ENCODE assay signal across 8 mouse cellular contexts in the genomic region with DNA sequence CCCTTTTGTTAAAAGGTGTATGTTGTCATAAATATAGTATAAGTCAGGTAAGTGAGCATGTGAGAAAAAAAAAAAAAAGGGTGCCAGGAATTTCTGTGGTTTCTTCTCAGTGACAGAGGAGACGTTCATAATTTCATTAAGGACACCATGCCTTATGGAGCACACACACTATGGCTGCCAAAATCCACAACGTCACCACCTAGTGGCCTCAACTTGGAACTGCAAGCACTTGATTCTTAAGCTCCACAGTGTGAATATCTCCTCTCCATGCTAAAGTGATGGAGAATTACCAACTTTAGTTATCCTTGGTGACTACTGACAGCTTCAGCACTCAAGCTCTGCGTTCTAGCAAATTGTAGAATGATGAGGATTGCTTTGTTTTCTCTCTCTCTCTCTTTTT.
DNase-seq lines count a peak whose midpoint lies in the region; ATAC-seq and TF ChIP-seq lines count a peak whose summit lies in the region.

No protein-coding gene starts in this region.

- 17% methylated on average over 3 of the region's 3 CpGs for WGBS in cerebellum, adult 2 months
- WGBS in forebrain, postnatal 0 days = 18% methylated on average over 3 of the region's 3 CpGs
- 28% methylated on average over 3 of the region's 3 CpGs for WGBS in kidney, embryonic 15.5 days
- 27% methylated on average over 3 of the region's 3 CpGs for WGBS in lung, embryonic 14.5 days

- TF ChIP-seq CTCF in G1E (IDR thresholded peaks at IDR 0.05; ENCODE audit: low read depth, low read length) = no peak
- TF ChIP-seq CTCF in cerebellum, adult 2 months (IDR thresholded peaks at IDR 0.05; ENCODE audit: borderline replicate concordance, insufficient read depth, low read depth, low read length) = peak; percentile 78
- TF ChIP-seq CTCF in forebrain, postnatal 0 days (IDR thresholded peaks at IDR 0.05; ENCODE audit: low read depth) = peak; percentile 83
- peak; percentile 80 for TF ChIP-seq CTCF in lung, embryonic 14.5 days (IDR thresholded peaks at IDR 0.05; ENCODE audit: low read depth)

- H3K36me3 ChIP-seq in G1E (replicated peaks) = no peaks in the 10 kb centered on the region
- no peaks in the 10 kb centered on the region for H3K36me3 ChIP-seq in forebrain, postnatal 0 days (ENCODE audit: insufficient read depth)
- H3K36me3 ChIP-seq in kidney, embryonic 15.5 days = no peaks in the 10 kb centered on the region
- no peaks in the 10 kb centered on the region for H3K36me3 ChIP-seq in lung, embryonic 14.5 days (ENCODE audit: insufficient read depth)

- no peak overlapping the region for H3K4me2 ChIP-seq in forebrain, postnatal 0 days (ENCODE audit: low read depth)
- H3K4me2 ChIP-seq in kidney, embryonic 15.5 days = no peak overlapping the region
- no peak overlapping the region for H3K4me2 ChIP-seq in lung, embryonic 14.5 days

- H3K9ac ChIP-seq in forebrain, postnatal 0 days = no peak overlapping the region
- H3K9ac ChIP-seq in kidney, embryonic 15.5 days = no peak overlapping the region
- H3K9ac ChIP-seq in lung, embryonic 14.5 days = no peak overlapping the region

- H3K4me3 ChIP-seq in G1E (ENCODE audit: low read depth, low read length) = no peak overlapping the region
- H3K4me3 ChIP-seq in cerebellum, adult 2 months (replicated peaks; ENCODE audit: insufficient read depth, low read depth, low read length) = no peak overlapping the region
- no peak overlapping the region for H3K4me3 ChIP-seq in forebrain, postnatal 0 days (ENCODE audit: low read depth, low read length)
- H3K4me3 ChIP-seq in kidney, embryonic 15.5 days (replicated peaks) = no peak overlapping the region
- H3K4me3 ChIP-seq in lung, embryonic 14.5 days (ENCODE audit: low read depth, low read length) = no peak overlapping the region

- TF ChIP-seq POLR2A in cerebellum, adult 2 months (IDR thresholded peaks at IDR 0.05; ENCODE audit: borderline replicate concordance, insufficient read depth, low read length) = no peak

- H3K9me3 ChIP-seq in G1E (replicated peaks) = peaks cover 25% of the 10 kb centered on the region
- H3K9me3 ChIP-seq in forebrain, postnatal 0 days (ENCODE audit: low read length) = no peaks in the 10 kb centered on the region
- H3K9me3 ChIP-seq in kidney, embryonic 15.5 days (replicated peaks) = no peaks in the 10 kb centered on the region
- H3K9me3 ChIP-seq in lung, embryonic 14.5 days (ENCODE audit: low read depth, low read length) = no peaks in the 10 kb centered on the region

- no peaks in the 10 kb centered on the region for H3K27me3 ChIP-seq in G1E (ENCODE audit: insufficient read depth, low read length)
- H3K27me3 ChIP-seq in cerebellum, adult 2 months (ENCODE audit: control insufficient read depth, insufficient read depth, low read length) = no peaks in the 10 kb centered on the region
- no peaks in the 10 kb centered on the region for H3K27me3 ChIP-seq in forebrain, postnatal 0 days (ENCODE audit: insufficient read depth, low read length)
- no peaks in the 10 kb centered on the region for H3K27me3 ChIP-seq in kidney, embryonic 15.5 days
- no peaks in the 10 kb centered on the region for H3K27me3 ChIP-seq in lung, embryonic 14.5 days (ENCODE audit: insufficient read depth, low read length)

- peak; percentile 61; the same call in 1 of the 2 replicates for ATAC-seq in G1E (ENCODE audit: extremely low read depth, insufficient number of reproducible peaks, low FRiP score, poor library complexity, severe bottlenecking)
- peak; percentile 77 for ATAC-seq in forebrain, postnatal 0 days
- ATAC-seq in kidney, embryonic 15.5 days (replicated peaks; ENCODE audit: low FRiP score) = peak; percentile 76; the same call in 1 of the 2 replicates
- ATAC-seq in lung, embryonic 14.5 days (ENCODE audit: insufficient read depth) = peak; percentile 79; the same call in 1 of the 2 replicates

- no peak overlapping the region for H3K27ac ChIP-seq in cerebellum, adult 2 months (ENCODE audit: insufficient read depth, low read length)
- H3K27ac ChIP-seq in forebrain, postnatal 0 days (ENCODE audit: low read depth, low read length) = no peak overlapping the region
- H3K27ac ChIP-seq in kidney, embryonic 15.5 days = no peak overlapping the region
- H3K27ac ChIP-seq in lung, embryonic 14.5 days (ENCODE audit: low read depth) = no peak overlapping the region

- H3K4me1 ChIP-seq in G1E (ENCODE audit: insufficient read depth, low read depth, low read length) = no peaks in the 10 kb centered on the region
- H3K4me1 ChIP-seq in cerebellum, adult 2 months (ENCODE audit: control insufficient read depth, insufficient read depth, low read length) = no peaks in the 10 kb centered on the region
- H3K4me1 ChIP-seq in forebrain, postnatal 0 days (ENCODE audit: insufficient read depth) = no peaks in the 10 kb centered on the region
- no peaks in the 10 kb centered on the region for H3K4me1 ChIP-seq in kidney, embryonic 15.5 days
- no peaks in the 10 kb centered on the region for H3K4me1 ChIP-seq in lung, embryonic 14.5 days (ENCODE audit: insufficient read depth)

- DNase-seq in A20 (ENCODE audit: low read depth, low spot score) (peak; percentile 44), G1E (ENCODE audit: low spot score) (no peak)
- DNase-seq in cerebellum, adult 2 months = peak; percentile 29 to 47
- DNase-seq in forebrain, postnatal 0 days = peak; percentile 83
- peak; percentile 88 for DNase-seq in lung, embryonic 14.5 days
- DNase-seq in retina, postnatal 1 day = peak; percentile 84
- no peak for DNase-seq in T-cell, adult 2 months (ENCODE audit: low spot score)

Comparison
In these comparisons a context has a peak if more than half of its experiments do, and no peak if none do; other contexts are left out.
1. DNase-seq: peak in A20 (single experiment), cerebellum, adult 2 months (2 of 2), forebrain, postnatal 0 days (single experiment), lung, embryonic 14.5 days (single experiment) and retina, postnatal 1 day (single experiment); none in G1E (single experiment) and T-cell, adult 2 months (single experiment).
2. Peak in every context shown above with its lines, with median percentiles within 50 percentile points of each other: ATAC-seq.